Mouse (Mus musculus): ENCODE results near the gene Ttll4. TPM values are rescaled to one million over a fixed set of nuclear protein-coding genes. Genes with fewer than 3 reads are reported as not detected.

Ttll4 gene
- 11.1 TPM for polyA plus RNA-seq (2014; fragmentation: Illumina TruSeq; extraction: RNeasy Lipid Tissue Mini Kit (QIAGEN cat#74804); ENCODE audit: low read depth, low replicate concordance)

GRCm38 (mm10) chr1:74661448-74662195, at the start of gene Ttll4:
Gene Ttll4, plus strand, starts transcription at chr1:74661745.

GRCm38 (mm10) chr1:74713099-74713858, 51.7 kb downstream of the Ttll4 start, which contains the start of gene Cyp27a1:
Gene Cyp27a1, plus strand, starts transcription at chr1:74713574.

GRCm38 (mm10) chr1:74748643-74749271, 87.2 kb downstream of the Ttll4 start, which contains the start of gene Prkag3:
Gene Prkag3, minus strand, starts transcription at chr1:74749221.

Other genes starting within 250 kb of the Ttll4 start
- gene Cnot9, start 155.7 kb upstream of the Ttll4 start, polyA plus RNA-seq (2014; fragmentation: Illumina TruSeq; extraction: RNeasy Lipid Tissue Mini Kit (QIAGEN cat#74804); ENCODE audit: low read depth, low replicate concordance): 13.2 TPM
- gene Plcd4, start 118.9 kb upstream of the Ttll4 start, polyA plus RNA-seq (2014; fragmentation: Illumina TruSeq; extraction: RNeasy Lipid Tissue Mini Kit (QIAGEN cat#74804); ENCODE audit: low read depth, low replicate concordance): not detected
- gene Usp37, start 117.5 kb upstream of the Ttll4 start, polyA plus RNA-seq (2014; fragmentation: Illumina TruSeq; extraction: RNeasy Lipid Tissue Mini Kit (QIAGEN cat#74804); ENCODE audit: low read depth, low replicate concordance): 4.4 TPM
- 0.74 TPM for gene Zfp142, start 73.5 kb upstream of the Ttll4 start, polyA plus RNA-seq (2014; fragmentation: Illumina TruSeq; extraction: RNeasy Lipid Tissue Mini Kit (QIAGEN cat#74804); ENCODE audit: low read depth, low replicate concordance)
- 7.1 TPM for gene Bcs1l, start 73.5 kb upstream of the Ttll4 start, polyA plus RNA-seq (2014; fragmentation: Illumina TruSeq; extraction: RNeasy Lipid Tissue Mini Kit (QIAGEN cat#74804); ENCODE audit: low read depth, low replicate concordance)
- gene Rnf25, start 60.3 kb upstream of the Ttll4 start, polyA plus RNA-seq (2014; fragmentation: Illumina TruSeq; extraction: RNeasy Lipid Tissue Mini Kit (QIAGEN cat#74804); ENCODE audit: low read depth, low replicate concordance): 7.2 TPM
- gene Stk36, start 60.3 kb upstream of the Ttll4 start, polyA plus RNA-seq (2014; fragmentation: Illumina TruSeq; extraction: RNeasy Lipid Tissue Mini Kit (QIAGEN cat#74804); ENCODE audit: low read depth, low replicate concordance): 0.24 TPM
- 209 TPM for gene Cyp27a1, start 51.8 kb downstream of the Ttll4 start, polyA plus RNA-seq (2014; fragmentation: Illumina TruSeq; extraction: RNeasy Lipid Tissue Mini Kit (QIAGEN cat#74804); ENCODE audit: low read depth, low replicate concordance)
- not detected for gene Prkag3, start 87.5 kb downstream of the Ttll4 start, polyA plus RNA-seq (2014; fragmentation: Illumina TruSeq; extraction: RNeasy Lipid Tissue Mini Kit (QIAGEN cat#74804); ENCODE audit: low read depth, low replicate concordance)
- not detected for gene Wnt6, start 110.1 kb downstream of the Ttll4 start, polyA plus RNA-seq (2014; fragmentation: Illumina TruSeq; extraction: RNeasy Lipid Tissue Mini Kit (QIAGEN cat#74804); ENCODE audit: low read depth, low replicate concordance)
- not detected for gene Wnt10a, start 129.8 kb downstream of the Ttll4 start, polyA plus RNA-seq (2014; fragmentation: Illumina TruSeq; extraction: RNeasy Lipid Tissue Mini Kit (QIAGEN cat#74804); ENCODE audit: low read depth, low replicate concordance)
- gene Cdk5r2, start 193.2 kb downstream of the Ttll4 start, polyA plus RNA-seq (2014; fragmentation: Illumina TruSeq; extraction: RNeasy Lipid Tissue Mini Kit (QIAGEN cat#74804); ENCODE audit: low read depth, low replicate concordance): not detected
- not detected for gene Fev, start 223.7 kb downstream of the Ttll4 start, polyA plus RNA-seq (2014; fragmentation: Illumina TruSeq; extraction: RNeasy Lipid Tissue Mini Kit (QIAGEN cat#74804); ENCODE audit: low read depth, low replicate concordance)
- not detected for gene Cryba2, start 231.4 kb downstream of the Ttll4 start, polyA plus RNA-seq (2014; fragmentation: Illumina TruSeq; extraction: RNeasy Lipid Tissue Mini Kit (QIAGEN cat#74804); ENCODE audit: low read depth, low replicate concordance)

All from liver, adult 10 weeks (tissue).